Mouse (Mus musculus) stomach, postnatal 0 days (tissue): ENCODE data around the gene Tma7.

Source experiments
- CTCF ChIP-seq: IDR thresholded peaks from 2 replicates; pipeline ENCODE4 v1.5.1; 2016; ENCODE audit warnings: antibody characterized with exemption, low read depth, mild to moderate bottlenecking, moderate library complexity
- EP300 ChIP-seq: optimal IDR thresholded peaks from 2 replicates; pipeline ENCODE3; 2016; ENCODE audit warnings: antibody characterized with exemption

DNA sequence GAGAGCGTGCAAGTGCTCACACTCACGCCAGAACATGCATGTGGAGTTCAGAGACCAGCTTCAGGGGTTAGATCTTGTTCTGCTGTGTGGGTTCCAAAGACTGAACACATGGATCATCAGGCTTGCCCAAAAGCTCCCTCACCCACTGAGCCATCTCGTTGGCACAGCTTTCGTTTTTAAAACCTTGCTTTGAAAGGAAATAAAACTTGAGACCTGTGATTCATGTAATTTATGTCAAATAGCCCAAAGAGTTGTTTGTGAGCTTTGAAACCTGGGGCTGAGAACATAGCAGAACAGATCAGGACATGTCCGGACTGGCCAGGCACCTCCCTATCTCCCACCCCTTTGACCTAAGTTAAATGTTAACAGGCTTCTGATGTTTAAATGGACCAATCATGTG is 47.7 kb upstream of the Tma7 start:
- TF ChIP-seq CTCF (no peak), EP300 (no peak)
